12 mouse cellular contexts compared by ENCODE assay signal in the genomic region with DNA sequence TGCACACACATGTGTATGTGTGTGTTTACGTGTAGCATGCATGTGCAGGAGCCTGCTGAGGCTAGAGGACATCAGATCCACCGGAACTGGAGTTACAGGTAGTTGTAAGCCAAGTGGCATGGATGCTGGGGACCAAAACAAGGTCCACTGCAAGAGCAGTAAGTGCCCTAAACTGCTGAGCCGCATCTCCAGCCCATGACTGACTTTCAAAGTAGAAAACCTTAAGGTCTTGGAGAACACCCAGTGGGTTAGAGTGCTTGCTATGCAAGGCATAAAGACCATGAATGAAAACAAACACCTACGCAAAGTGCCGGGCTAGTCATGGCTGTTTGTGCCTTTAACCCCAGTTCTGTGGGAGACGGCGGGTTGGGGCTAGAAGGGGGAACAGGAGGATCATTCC.
"Had no signal": no experiment of that assay in that cellular context is flagged by ENCODE, and none has a peak within 500 bp of the region (broad histone marks: within the 10 kb centered on the region; RNA-seq: fewer than 3 reads in every experiment).

No protein-coding gene starts in this region.

- DNase-seq: retina, postnatal 1 day; right cerebral cortex, adult 18-20 months; right cerebral cortex, postnatal 14 days; right cerebral cortex, postnatal 25 days; right cerebral cortex, postnatal 4 days; spleen, adult 18-20 months; thymus, adult 18-20 months; thymus, adult 2 months; thymus, postnatal 14 days; thymus, postnatal 25 days; thymus, postnatal 36 days; thymus, postnatal 4 days had no signal
